Mouse (Mus musculus) testis, adult 2 months (tissue): ENCODE data around the gene Bcl2l11.

Source experiments
- CTCF ChIP-seq: fragments of 200-500 bp; IDR thresholded peaks from 2 replicates; pipeline ENCODE4 v1.5.1; 2012; ENCODE audit warnings: low read depth, mild to moderate bottlenecking, inconsistent platforms, low read length, moderate library complexity; ENCODE audit not compliant: control insufficient read depth, insufficient read depth, insufficient replicate concordance
- POLR2A ChIP-seq: fragments of 200-500 bp; IDR thresholded peaks from 2 replicates; pipeline ENCODE4 v1.6.1; 2012; ENCODE audit warnings: low read depth, mild to moderate bottlenecking, inconsistent platforms, low read length, moderate library complexity; ENCODE audit not compliant: control insufficient read depth

DNA sequence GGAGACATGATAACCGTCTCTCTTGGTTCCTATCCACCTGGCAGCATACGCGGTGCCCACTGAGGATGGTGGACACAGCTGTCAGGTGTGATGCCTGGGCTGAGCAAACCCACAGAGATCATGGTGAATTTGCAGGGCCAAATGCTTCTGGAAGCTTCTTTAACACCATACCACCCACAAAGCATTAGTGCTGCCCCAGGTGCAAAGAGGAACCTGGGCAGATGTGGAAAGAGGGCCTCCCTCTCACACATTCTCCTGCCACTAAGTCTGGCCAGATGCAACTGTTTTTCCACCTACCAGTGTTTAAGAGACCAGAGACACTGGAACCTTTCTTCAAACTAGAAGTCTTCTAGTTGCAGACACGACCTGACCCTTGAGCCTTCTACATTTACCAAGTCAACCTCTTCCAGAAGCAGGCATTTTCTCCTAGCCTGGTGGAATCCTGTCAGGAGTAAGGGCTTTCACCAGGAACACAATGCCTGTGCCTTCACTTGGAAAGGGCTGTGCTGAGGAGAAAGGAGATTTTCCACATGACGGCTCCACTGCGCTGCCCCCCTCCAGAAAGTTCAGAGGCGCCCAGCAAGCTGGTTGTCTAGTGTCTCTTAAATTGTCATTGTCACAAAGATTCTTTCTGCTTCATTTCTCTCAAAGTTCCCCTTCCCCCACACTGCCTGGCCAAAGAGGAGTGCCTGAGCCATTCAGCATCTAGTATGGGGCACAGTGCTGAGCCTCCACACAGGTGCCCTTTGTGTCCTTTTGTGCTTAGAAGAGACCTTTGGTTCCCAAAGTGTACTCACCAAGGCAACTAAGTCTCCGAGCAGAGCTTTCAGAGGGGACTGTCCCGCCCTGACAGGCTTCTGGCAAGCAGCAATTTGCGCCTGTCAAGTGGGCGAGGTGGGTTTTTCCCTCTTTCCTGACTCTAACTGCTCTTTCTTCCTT lies 34.1 kb upstream of the Bcl2l11 start:
- TF ChIP-seq CTCF (no peak), POLR2A (no peak)
